Mouse (Mus musculus): ENCODE measurements around the gene Eef2. TPM values are rescaled to one million over a fixed set of nuclear protein-coding genes. Genes with fewer than 3 reads are reported as not detected.

Eef2 gene
- polyA plus RNA-seq, 1 experiment from 2014 or later: 564 TPM

DNA sequence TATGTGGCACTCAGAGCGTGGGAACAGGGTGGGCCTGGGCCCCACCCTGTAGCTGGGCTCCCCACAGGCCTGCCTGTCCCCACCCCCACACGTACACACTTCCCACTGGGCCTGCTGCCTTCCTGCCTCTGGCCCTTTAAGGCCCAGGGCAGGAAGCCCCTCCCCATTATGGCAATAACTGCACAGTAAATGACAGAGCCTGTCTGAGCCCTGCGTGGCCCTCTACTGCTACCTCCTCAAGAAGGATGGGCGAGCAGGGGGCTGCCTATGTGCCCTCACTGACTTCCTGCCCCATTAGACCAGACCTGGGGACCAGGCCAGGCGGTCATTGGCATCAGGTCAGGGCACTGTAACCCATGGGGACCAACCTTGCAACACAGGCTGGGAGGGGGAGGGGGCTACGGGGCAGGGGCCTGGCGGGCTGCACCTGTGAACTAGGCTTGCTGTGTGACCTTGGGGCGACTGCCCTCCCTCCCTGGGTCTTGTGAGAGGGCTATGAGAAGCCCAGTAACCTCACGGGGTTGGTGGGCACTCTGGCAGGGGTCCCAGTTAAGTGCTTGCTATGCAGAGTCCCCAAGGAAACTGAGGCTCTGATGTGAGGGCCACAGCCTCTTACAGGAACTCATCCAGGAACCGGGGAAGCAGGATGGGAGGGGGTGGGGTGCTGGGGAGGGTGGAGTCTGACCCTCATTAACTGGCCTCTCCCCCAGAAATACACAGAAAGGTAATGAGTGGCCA lies 35.5 kb upstream of the Eef2 start:
- H3K4me1 ChIP-seq: peaks cover 62% of the 10 kb centered on the region
- peak overlapping the region; percentile 93 for H3K4me3 ChIP-seq
- peaks cover 66% of the 10 kb centered on the region for H3K36me3 ChIP-seq (replicated peaks)
- no peaks in the 10 kb centered on the region for H3K9me3 ChIP-seq
- peaks cover 3% of the 10 kb centered on the region for H3K27me3 ChIP-seq (replicated peaks; ENCODE audit: low read depth, poor library complexity, severe bottlenecking)
- H3K27ac ChIP-seq (replicated peaks): peak overlapping the region; percentile 98
- WGBS: 68% methylated on average over 10 of the region's 10 CpGs
- DNase-seq (ENCODE audit: low spot score): no peak

DNA sequence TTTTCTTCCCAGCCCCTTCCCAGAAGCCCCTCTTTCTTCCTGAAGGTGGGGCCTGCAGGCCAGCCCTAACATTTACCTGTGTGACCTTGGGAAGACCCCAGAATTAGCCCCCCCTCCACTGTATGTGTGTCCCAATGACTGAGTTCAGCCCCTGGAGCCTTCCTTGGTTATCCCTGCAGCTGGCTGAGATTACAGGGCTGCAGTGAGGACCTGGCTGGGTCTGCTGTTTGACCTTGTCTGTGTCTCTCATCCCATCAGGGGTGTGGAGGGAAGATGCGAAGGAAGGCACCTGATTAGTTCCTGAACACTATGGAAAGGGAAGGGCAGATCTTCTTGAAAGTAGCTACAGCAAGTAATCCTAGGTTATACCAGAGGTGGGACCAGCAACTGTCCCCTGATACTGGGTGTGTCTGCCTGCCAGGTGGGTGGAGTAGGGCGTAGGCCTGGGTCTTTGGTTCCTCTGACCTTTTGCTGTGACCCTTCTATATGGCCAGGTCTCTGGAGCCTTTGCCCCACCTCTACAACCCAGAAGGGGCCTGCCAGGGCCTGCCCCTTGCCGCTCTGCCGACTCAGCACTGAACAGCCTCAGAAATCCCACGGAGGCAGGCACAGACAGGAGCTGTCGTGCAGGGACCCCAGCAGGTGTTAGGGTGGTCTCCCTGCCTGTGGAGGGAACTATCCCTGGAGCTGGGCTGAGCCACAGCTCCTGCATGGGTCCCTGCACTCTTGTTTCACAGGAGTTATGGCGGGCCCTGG lies 34.8 kb upstream of the Eef2 start:
- H3K27me3 ChIP-seq (replicated peaks; ENCODE audit: low read depth, poor library complexity, severe bottlenecking): no peaks in the 10 kb centered on the region
- peak overlapping the region; percentile 93; the same call in 1 of the 2 replicates for H3K4me3 ChIP-seq
- no peak for DNase-seq (ENCODE audit: low spot score)
- H3K36me3 ChIP-seq (replicated peaks): peaks cover 73% of the 10 kb centered on the region
- peaks cover 57% of the 10 kb centered on the region for H3K4me1 ChIP-seq
- H3K9me3 ChIP-seq: no peaks in the 10 kb centered on the region
- whole genome bisulfite sequencing: 81% methylated on average over 7 of the region's 7 CpGs
- H3K27ac ChIP-seq (replicated peaks): peak overlapping the region; percentile 98; the same call in 1 of the 2 replicates

- Histone ChIP-seq H3K9me3 (no peaks in the 10 kb centered on the region), H3K36me3 (replicated peaks) (peaks cover 83% of the 10 kb centered on the region), H3K4me3 (peak overlapping the region; percentile 11; the same call in 1 of the 2 replicates), H3K4me1 (peaks cover 57% of the 10 kb centered on the region), H3K27me3 (replicated peaks; ENCODE audit: low read depth, poor library complexity, severe bottlenecking) (no peaks in the 10 kb centered on the region), H3K27ac (replicated peaks) (peak overlapping the region; percentile 5; the same call in 1 of the 2 replicates)
- WGBS: 76% methylated on average over 5 of the region's 5 CpGs
- no peak for DNase-seq (ENCODE audit: low spot score)
Observed at GRCm38 (mm10) chr10:81142551-81142981, 33.9 kb upstream of the Eef2 start.

DNA sequence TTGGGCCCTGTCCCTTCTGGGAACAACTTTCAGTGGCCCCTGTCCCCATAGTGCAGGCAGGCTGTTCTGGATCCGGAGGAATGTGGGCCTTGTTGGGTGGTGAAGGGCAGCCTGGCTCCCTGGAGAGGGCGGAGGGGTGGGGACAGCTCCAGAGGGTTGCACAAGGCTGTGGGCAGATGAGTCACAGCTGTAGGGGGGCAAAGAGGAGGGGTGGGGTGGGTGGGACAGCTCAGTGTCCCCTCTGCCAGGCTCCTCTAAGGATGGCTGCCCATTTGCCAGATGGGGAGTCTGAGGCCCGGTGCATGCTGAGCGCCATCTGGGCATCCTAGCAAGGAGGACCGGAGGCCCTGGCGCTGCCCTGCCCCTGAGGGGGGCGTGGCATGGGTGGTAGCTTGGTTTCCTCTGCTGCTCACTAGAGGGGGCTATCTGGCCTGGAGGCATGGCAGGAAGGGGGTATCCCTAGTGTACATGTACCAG lies 33.2 kb upstream of the Eef2 start:
- peaks cover 89% of the 10 kb centered on the region for H3K36me3 ChIP-seq (replicated peaks)
- WGBS: 95% methylated on average over 7 of the region's 7 CpGs

GRCm38 (mm10) chr10:81143845-81144437 lies 32.5 kb upstream of the Eef2 start:
- 95% methylated on average over 52 of the region's 52 CpGs for WGBS
- no peaks in the 10 kb centered on the region for H3K9me3 ChIP-seq
- H3K4me3 ChIP-seq: peak overlapping the region; percentile 11; the same call in 1 of the 2 replicates
- H3K27ac ChIP-seq (replicated peaks): no peak overlapping the region
- H3K27me3 ChIP-seq (replicated peaks; ENCODE audit: low read depth, poor library complexity, severe bottlenecking): no peaks in the 10 kb centered on the region
- peaks cover 46% of the 10 kb centered on the region for H3K4me1 ChIP-seq
- peaks cover 96% of the 10 kb centered on the region for H3K36me3 ChIP-seq (replicated peaks)
- DNase-seq (ENCODE audit: low spot score): no peak

More for the DNA sequence above, 33.2 kb upstream of the Eef2 start:
- H3K4me1 ChIP-seq: peaks cover 54% of the 10 kb centered on the region
- H3K4me3 ChIP-seq: no peak overlapping the region
- DNase-seq (ENCODE audit: low spot score): no peak
- peak overlapping the region; percentile 5; the same call in 1 of the 2 replicates for H3K27ac ChIP-seq (replicated peaks)
- no peaks in the 10 kb centered on the region for H3K9me3 ChIP-seq
- no peaks in the 10 kb centered on the region for H3K27me3 ChIP-seq (replicated peaks; ENCODE audit: low read depth, poor library complexity, severe bottlenecking)

DNA sequence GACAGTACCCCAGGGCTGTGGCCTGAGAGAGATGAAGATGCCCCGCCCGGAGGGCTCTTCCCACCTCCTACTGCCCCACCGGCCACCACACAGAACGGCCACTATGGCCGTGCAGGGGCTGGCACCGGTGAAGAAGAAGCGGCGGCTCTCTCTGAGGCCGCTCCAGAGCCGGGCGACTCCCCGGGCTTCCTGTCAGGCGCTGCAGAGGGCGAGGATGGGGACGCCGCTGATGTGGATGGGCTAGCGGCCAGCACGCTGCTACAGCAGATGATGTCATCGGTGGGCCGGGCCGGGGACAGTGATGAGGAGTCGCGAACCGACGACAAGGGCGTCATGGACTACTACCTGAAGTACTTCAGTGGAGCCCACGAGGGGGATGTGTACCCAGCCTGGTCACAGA lies 31.8 kb upstream of the Eef2 start:
- DNase-seq (ENCODE audit: low spot score): no peak
- Histone ChIP-seq H3K36me3 (replicated peaks) (peaks cover 98% of the 10 kb centered on the region), H3K27ac (replicated peaks) (no peak overlapping the region), H3K9me3 (no peaks in the 10 kb centered on the region), H3K4me3 (no peak overlapping the region), H3K4me1 (peaks cover 39% of the 10 kb centered on the region), H3K27me3 (replicated peaks; ENCODE audit: low read depth, poor library complexity, severe bottlenecking) (no peaks in the 10 kb centered on the region)
- 95% methylated on average over 27 of the region's 27 CpGs for WGBS

GRCm38 (mm10) chr10:81145307-81145706 lies 31.1 kb upstream of the Eef2 start:
- Histone ChIP-seq H3K4me1 (peaks cover 33% of the 10 kb centered on the region), H3K9me3 (no peaks in the 10 kb centered on the region), H3K36me3 (replicated peaks) (peaks cover 100% of the 10 kb centered on the region), H3K27me3 (replicated peaks; ENCODE audit: low read depth, poor library complexity, severe bottlenecking) (no peaks in the 10 kb centered on the region), H3K27ac (replicated peaks) (no peak overlapping the region), H3K4me3 (0 out of 2 replicates have a peak overlapping the region, but pooled peaks have one; percentile 12)
- WGBS: 94% methylated on average over 6 of the region's 6 CpGs
- no peak for DNase-seq (ENCODE audit: low spot score)

- no peaks in the 10 kb centered on the region for H3K27me3 ChIP-seq (replicated peaks; ENCODE audit: low read depth, poor library complexity, severe bottlenecking)
- peaks cover 98% of the 10 kb centered on the region for H3K36me3 ChIP-seq (replicated peaks)
- no peaks in the 10 kb centered on the region for H3K9me3 ChIP-seq
- H3K4me3 ChIP-seq: 0 out of 2 replicates have a peak overlapping the region, but pooled peaks have one; percentile 12
- H3K4me1 ChIP-seq: peaks cover 28% of the 10 kb centered on the region
- WGBS: 88% methylated on average over 7 of the region's 7 CpGs
- no peak for DNase-seq (ENCODE audit: low spot score)
- no peak overlapping the region for H3K27ac ChIP-seq (replicated peaks)
Observed at GRCm38 (mm10) chr10:81145778-81146177, 30.7 kb upstream of the Eef2 start.

DNA sequence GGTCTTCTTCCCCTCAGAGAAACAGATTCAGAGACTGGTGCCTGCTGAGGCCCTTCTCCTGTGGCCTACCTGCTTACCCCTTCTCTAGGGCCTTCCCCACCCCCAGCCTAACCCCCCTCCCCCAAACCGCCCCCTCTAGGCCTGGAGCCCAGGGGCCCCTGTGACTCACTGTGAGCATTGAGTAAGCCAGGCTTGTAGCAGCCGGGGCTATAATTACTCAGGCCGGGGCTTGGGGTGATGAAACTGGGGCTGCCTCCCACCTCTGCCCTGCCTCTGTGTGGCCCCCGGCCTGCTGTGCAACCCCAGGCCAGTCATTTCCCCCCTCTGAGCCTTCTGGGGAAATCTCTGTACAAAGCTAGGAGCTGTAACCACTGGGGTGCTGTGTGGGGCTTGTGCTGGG lies 30.1 kb upstream of the Eef2 start:
- Histone ChIP-seq H3K36me3 (replicated peaks) (peaks cover 93% of the 10 kb centered on the region), H3K4me3 (no peak overlapping the region), H3K4me1 (peaks cover 23% of the 10 kb centered on the region), H3K27me3 (replicated peaks; ENCODE audit: low read depth, poor library complexity, severe bottlenecking) (no peaks in the 10 kb centered on the region), H3K27ac (replicated peaks) (no peak overlapping the region), H3K9me3 (no peaks in the 10 kb centered on the region)
- DNase-seq (ENCODE audit: low spot score): no peak
- WGBS: 88% methylated on average over 4 of the region's 4 CpGs

- no peak overlapping the region for H3K4me3 ChIP-seq
- H3K9me3 ChIP-seq: no peaks in the 10 kb centered on the region
- WGBS: 83% methylated on average over 6 of the region's 6 CpGs
- no peak overlapping the region for H3K27ac ChIP-seq (replicated peaks)
- no peaks in the 10 kb centered on the region for H3K27me3 ChIP-seq (replicated peaks; ENCODE audit: low read depth, poor library complexity, severe bottlenecking)
- peaks cover 20% of the 10 kb centered on the region for H3K4me1 ChIP-seq
- peaks cover 86% of the 10 kb centered on the region for H3K36me3 ChIP-seq (replicated peaks)
- no peak for DNase-seq (ENCODE audit: low spot score)
Observed at GRCm38 (mm10) chr10:81151261-81151660, 25.2 kb upstream of the Eef2 start.

DNA sequence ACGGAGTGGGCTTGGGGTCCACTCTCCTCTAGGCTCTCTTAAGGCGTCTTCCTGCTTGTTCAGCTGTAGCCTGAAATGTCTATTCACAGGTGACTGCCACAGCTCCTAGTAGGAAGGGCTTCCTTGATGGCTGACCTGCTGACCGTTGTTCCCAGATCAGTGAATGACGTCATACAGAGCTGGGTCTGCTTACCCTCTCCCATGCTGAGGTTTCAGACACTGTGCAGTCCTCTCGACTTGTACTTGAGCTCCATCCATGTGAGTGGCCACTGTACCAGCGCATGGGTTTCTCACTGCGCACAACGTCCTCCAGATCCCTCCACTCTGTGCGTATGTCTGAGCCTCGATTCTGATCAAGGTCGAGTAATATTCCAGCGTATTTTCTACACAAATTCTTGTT lies 23.8 kb upstream of the Eef2 start:
- no peaks in the 10 kb centered on the region for H3K27me3 ChIP-seq (replicated peaks; ENCODE audit: low read depth, poor library complexity, severe bottlenecking)
- DNase-seq (ENCODE audit: low spot score): no peak
- 74% methylated on average over 12 of the region's 12 CpGs for WGBS
- H3K27ac ChIP-seq (replicated peaks): peak overlapping the region; percentile 26; the same call in 1 of the 2 replicates
- peaks cover 86% of the 10 kb centered on the region for H3K36me3 ChIP-seq (replicated peaks)
- H3K4me3 ChIP-seq: no peak overlapping the region
- peaks cover 20% of the 10 kb centered on the region for H3K4me1 ChIP-seq
- no peaks in the 10 kb centered on the region for H3K9me3 ChIP-seq

DNA sequence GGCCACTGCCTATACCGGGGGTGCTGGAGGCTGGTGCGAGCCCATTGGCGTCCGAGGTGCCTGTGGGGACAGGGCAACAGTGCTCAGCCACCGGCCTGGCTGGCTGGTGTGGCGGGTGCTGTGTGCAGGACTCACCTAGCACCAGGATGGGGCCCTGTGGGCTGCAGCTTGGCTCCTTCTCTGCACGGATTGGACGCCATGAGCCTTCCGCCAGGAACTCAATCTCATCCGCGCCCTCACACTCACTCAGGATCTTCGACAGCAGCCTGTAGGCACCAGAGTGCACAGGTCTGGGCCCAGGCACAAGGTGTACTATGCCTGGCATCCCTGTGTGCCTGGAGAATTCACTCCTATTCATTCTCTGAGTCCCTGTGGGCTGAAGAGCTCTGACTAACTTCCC lies 22.1 kb upstream of the Eef2 start:
- H3K27ac ChIP-seq (replicated peaks): no peak overlapping the region
- H3K36me3 ChIP-seq (replicated peaks): peaks cover 86% of the 10 kb centered on the region

More for the DNA sequence above, 22.1 kb upstream of the Eef2 start:
- H3K27me3 ChIP-seq (replicated peaks; ENCODE audit: low read depth, poor library complexity, severe bottlenecking): no peaks in the 10 kb centered on the region
- peaks cover 20% of the 10 kb centered on the region for H3K4me1 ChIP-seq
- no peak for DNase-seq (ENCODE audit: low spot score)
- no peaks in the 10 kb centered on the region for H3K9me3 ChIP-seq
- WGBS: 91% methylated on average over 12 of the region's 12 CpGs
- H3K4me3 ChIP-seq: peak overlapping the region; percentile 2; the same call in 1 of the 2 replicates

All from embryonic facial prominence, embryonic 10.5 days (tissue).